Mouse (Mus musculus) liver, embryonic 15.5 days (tissue): Measurements from ENCODE around the gene Cpne6. TPM values are rescaled to one million over a fixed set of nuclear protein-coding genes. Genes with fewer than 3 reads are reported as not detected.

ENCODE experiments used
- ATAC-seq: fragments of 200-750 bp; cut with Nextera tagmentation; 2 replicates; pipeline ENCODE4 v1.8.0; 2017; ENCODE audit warnings: moderate number of reproducible peaks, mild to moderate bottlenecking, moderate library complexity; ENCODE audit not compliant: insufficient read depth
- H3K27ac ChIP-seq: fragments of 300-500 bp; sonication (generic); replicated peaks from 2 replicates; pipeline ENCODE4 v1.5.1; 2015; ENCODE audit warnings: mild to moderate bottlenecking, inconsistent platforms
- H3K27me3 ChIP-seq: fragments of 300-500 bp; sonication (generic); 2 replicates; pipeline ENCODE4 v1.6.1; 2015; ENCODE audit warnings: mild to moderate bottlenecking, inconsistent platforms
- H3K36me3 ChIP-seq: fragments of 300-500 bp; sonication (generic); replicated peaks from 2 replicates; pipeline ENCODE4 v1.6.1; 2015; ENCODE audit warnings: moderate library complexity, mild to moderate bottlenecking, inconsistent platforms
- H3K4me1 ChIP-seq: fragments of 300-500 bp; sonication (generic); replicated peaks from 2 replicates; pipeline ENCODE4 v1.6.1; 2015; ENCODE audit warnings: inconsistent platforms
- H3K4me2 ChIP-seq: fragments of 300-500 bp; sonication (generic); 2 replicates; pipeline ENCODE4 v1.6.1; 2015; ENCODE audit warnings: moderate library complexity, mild to moderate bottlenecking, inconsistent platforms
- H3K4me3 ChIP-seq: fragments of 300-500 bp; sonication (generic); replicated peaks from 2 replicates; pipeline ENCODE4 v1.5.1; 2015; ENCODE audit warnings: mild to moderate bottlenecking, inconsistent platforms
- H3K9ac ChIP-seq: fragments of 300-500 bp; sonication (generic); 2 replicates; pipeline ENCODE4 v1.6.1; 2015; ENCODE audit warnings: moderate library complexity, mild to moderate bottlenecking, inconsistent platforms
- H3K9me3 ChIP-seq: fragments of 300-500 bp; sonication (generic); replicated peaks from 2 replicates; pipeline ENCODE4 v1.6.1; 2016; ENCODE audit warnings: inconsistent platforms
- WGBS: fragments of 180-500 bp; shearing (Covaris S2); methylation state at CpG from one replicate; pipeline ENCODE4 v1.1.7; 2015; ENCODE audit warnings: mixed read lengths; ENCODE audit not compliant: insufficient replicate concordance; 5-methylcytosine and 5-hydroxymethylcytosine counted together
- polyA plus RNA-seq: library from polyadenylated mRNA; unstranded; fragments of >200 nt; fragmentation: Nextera tagmentation; extraction: Ambion mirVana; gene quantifications from 2 replicates; pipeline ENCODE4 v1.2.1, GENCODE M21; 2015

Gene Cpne6
- polyA plus RNA-seq, 1 experiment from 2014 or later, result not detected

GRCm38 (mm10) chr14:55478651-55479599, 31.3 kb upstream of the Cpne6 start, which contains the start of gene Dhrs4:
Dhrs4 (plus strand) TSS chr14:55478758.
- Histone ChIP-seq H3K27ac (peak within 1 kb of the TSS; percentile 91), H3K9me3 (no peaks in the 10 kb centered on the region), H3K4me2 (peak within 1 kb of the TSS; percentile 79), H3K36me3 (peaks cover 23% of the 10 kb centered on the region), H3K4me1 (peaks cover 66% of the 10 kb centered on the region), H3K27me3 (no peaks in the 10 kb centered on the region), H3K9ac (peak within 1 kb of the TSS; percentile 74), H3K4me3 (peak within 1 kb of the TSS; percentile 69)
- under 1% methylated on average over 38 of the region's 38 CpGs for WGBS
- ATAC-seq, result peak; percentile 86

- Histone ChIP-seq H3K4me2 (peak overlapping the region; percentile 79), H3K27me3 (no peaks in the 10 kb centered on the region), H3K27ac (no peak overlapping the region), H3K36me3 (peaks cover 28% of the 10 kb centered on the region), H3K9ac (0 out of 2 replicates have a peak overlapping the region, but pooled peaks have one; percentile 74), H3K4me3 (peak overlapping the region; percentile 69), H3K4me1 (peaks cover 66% of the 10 kb centered on the region), H3K9me3 (no peaks in the 10 kb centered on the region)
- ATAC-seq, result no peak
- WGBS, result 77% methylated on average over 10 of the region's 10 CpGs
Observed at GRCm38 (mm10) chr14:55479629-55480028, 30.6 kb upstream of the Cpne6 start.

- Histone ChIP-seq H3K4me2 (no peak overlapping the region), H3K4me1 (peaks cover 26% of the 10 kb centered on the region), H3K36me3 (peaks cover 53% of the 10 kb centered on the region), H3K9ac (no peak overlapping the region), H3K9me3 (no peaks in the 10 kb centered on the region), H3K27me3 (peaks cover under 1% of the 10 kb centered on the region; the same call in 1 of the 2 replicates), H3K27ac (no peak overlapping the region), H3K4me3 (no peak overlapping the region)
- WGBS, result 72% methylated on average over 5 of the region's 5 CpGs
- no peak for ATAC-seq
Observed at GRCm38 (mm10) chr14:55484430-55485085, 25.7 kb upstream of the Cpne6 start.

GRCm38 (mm10) chr14:55486836-55487235, 23.4 kb upstream of the Cpne6 start:
- Histone ChIP-seq H3K9me3 (no peaks in the 10 kb centered on the region), H3K27ac (no peak overlapping the region), H3K36me3 (peaks cover 34% of the 10 kb centered on the region), H3K4me1 (peaks cover 27% of the 10 kb centered on the region), H3K9ac (no peak overlapping the region), H3K27me3 (peaks cover 18% of the 10 kb centered on the region), H3K4me2 (no peak overlapping the region), H3K4me3 (no peak overlapping the region)
- no peak for ATAC-seq
- WGBS, result 69% methylated on average over 8 of the region's 8 CpGs

- peaks cover 32% of the 10 kb centered on the region for H3K4me1 ChIP-seq
- H3K27me3 ChIP-seq, result peaks cover 18% of the 10 kb centered on the region
- H3K36me3 ChIP-seq, result peaks cover 19% of the 10 kb centered on the region
- peak within 1 kb of the TSS; percentile 100 for H3K4me2 ChIP-seq
- no peaks in the 10 kb centered on the region for H3K9me3 ChIP-seq
- ATAC-seq, result peak; percentile 60
- WGBS, result under 1% methylated on average over 67 of the region's 68 CpGs
- peak within 1 kb of the TSS; percentile 60 for H3K27ac ChIP-seq
- H3K9ac ChIP-seq, result peak within 1 kb of the TSS; percentile 63
- peak within 1 kb of the TSS; percentile 70 for H3K4me3 ChIP-seq
Observed at GRCm38 (mm10) chr14:55490361-55491201, 19.7 kb upstream of the Cpne6 start, which contains the start of gene Carmil3. Carmil3 (plus strand) TSS chr14:55490651.

GRCm38 (mm10) chr14:55491291-55491833, 18.9 kb upstream of the Cpne6 start:
- peak; percentile 90 for ATAC-seq
- Histone ChIP-seq H3K4me3 (peak overlapping the region; percentile 70), H3K4me2 (peak overlapping the region; percentile 100), H3K27me3 (peaks cover 18% of the 10 kb centered on the region), H3K4me1 (peaks cover 32% of the 10 kb centered on the region), H3K27ac (peak overlapping the region; percentile 60), H3K36me3 (peaks cover 11% of the 10 kb centered on the region), H3K9me3 (no peaks in the 10 kb centered on the region), H3K9ac (peak overlapping the region; percentile 63)
- WGBS, result 1% methylated on average over 30 of the region's 30 CpGs

- WGBS, result 32% methylated on average over 3 of the region's 3 CpGs
- H3K4me3 ChIP-seq, result no peak overlapping the region
Observed at GRCm38 (mm10) chr14:55492103-55492502, 18.1 kb upstream of the Cpne6 start.

GRCm38 (mm10) chr14:55495509-55496240, 14.6 kb upstream of the Cpne6 start:
- Histone ChIP-seq H3K36me3 (no peaks in the 10 kb centered on the region), H3K9me3 (no peaks in the 10 kb centered on the region), H3K27ac (no peak overlapping the region), H3K27me3 (peaks cover 7% of the 10 kb centered on the region), H3K4me1 (peaks cover 25% of the 10 kb centered on the region), H3K4me2 (no peak overlapping the region), H3K4me3 (no peak overlapping the region), H3K9ac (no peak overlapping the region)
- WGBS, result 60% methylated on average over 20 of the region's 20 CpGs
- ATAC-seq, result no peak

More at GRCm38 (mm10) chr14:55492103-55492502, 18.1 kb upstream of the Cpne6 start:
- Histone ChIP-seq H3K4me2 (peak overlapping the region; percentile 100), H3K9ac (no peak overlapping the region), H3K27me3 (peaks cover 18% of the 10 kb centered on the region), H3K9me3 (no peaks in the 10 kb centered on the region), H3K4me1 (peaks cover 32% of the 10 kb centered on the region), H3K27ac (no peak overlapping the region), H3K36me3 (peaks cover 7% of the 10 kb centered on the region)
- no peak for ATAC-seq

GRCm38 (mm10) chr14:55496761-55497448, 13.3 kb upstream of the Cpne6 start:
- ATAC-seq, result peak; percentile 6; the same call in 1 of the 2 replicates
- Histone ChIP-seq H3K4me2 (no peak overlapping the region), H3K9me3 (no peaks in the 10 kb centered on the region), H3K36me3 (no peaks in the 10 kb centered on the region), H3K9ac (no peak overlapping the region), H3K27me3 (no peaks in the 10 kb centered on the region), H3K4me3 (no peak overlapping the region), H3K27ac (no peak overlapping the region), H3K4me1 (peaks cover 12% of the 10 kb centered on the region)
- 67% methylated on average over 16 of the region's 16 CpGs for WGBS
